Mouse (Mus musculus): ENCODE data around the gene Itprip. TPM values are rescaled to one million over a fixed set of nuclear protein-coding genes. Genes with fewer than 3 reads are reported as not detected.

The Itprip gene
- total RNA-seq, 1 experiment, result 7.2 TPM

- peaks cover 0 to 2% of the 10 kb centered on the region in 2 experiments; a peak in 1 of 4 replicates for H3K4me1 ChIP-seq (ENCODE audit: control insufficient read depth in 2 of 2, insufficient read depth in 2 of 2, low read length in 2 of 2, poor library complexity in 1 of 2)
- no peak for DNase-seq (ENCODE audit: low read depth, low spot score)
- peak; percentile 29; the same call in 1 of the 2 replicates for TF ChIP-seq ZC3H11A (IDR thresholded peaks at IDR 0.05; ENCODE audit: borderline replicate concordance, low read depth, low read length)
- no peak for TF ChIP-seq HCFC1 (IDR thresholded peaks at IDR 0.05; ENCODE audit: borderline replicate concordance, insufficient read depth, low read length)
- in situ Hi-C loops (cut with MboI; ENCODE audit: low sequenced_read_pairs in 2 of 2, unreplicated experiment in 2 of 2), result no loop called here
- no peak overlapping the region for H3K27ac ChIP-seq (ENCODE audit: insufficient read depth, low read depth, low read length, poor library complexity, severe bottlenecking)
- H3K9ac ChIP-seq (ENCODE audit: insufficient read depth, low read depth, low read length, poor library complexity, severe bottlenecking), result no peak overlapping the region
- no peaks in the 10 kb centered on the region for H3K36me3 ChIP-seq (ENCODE audit: control insufficient read depth, insufficient read depth, low read length, poor library complexity, severe bottlenecking)
- H3K4me3 ChIP-seq (ENCODE audit: insufficient read depth in 1 of 2, low read depth in 1 of 2, low read length in 2 of 2, poor library complexity in 1 of 2, severe bottlenecking in 1 of 2), result no peak overlapping the region
- H3K9me3 ChIP-seq (ENCODE audit: control insufficient read depth, insufficient read depth, low read depth, low read length), result no peaks in the 10 kb centered on the region
Observed at GRCm38 (mm10) chr19:47931982-47932638, 13.0 kb upstream of the Itprip start.

- TF ChIP-seq CHD2 (IDR thresholded peaks at IDR 0.05; ENCODE audit: low read depth, low read length), result no peak
- TF ChIP-seq HCFC1 (IDR thresholded peaks at IDR 0.05; ENCODE audit: borderline replicate concordance, insufficient read depth, low read length), result no peak
- TF ChIP-seq MAFK (IDR thresholded peaks at IDR 0.05; ENCODE audit: insufficient read depth, low read depth, low read length), result no peak
- TF ChIP-seq ZNF384 (IDR thresholded peaks at IDR 0.05; ENCODE audit: low read depth, low read length), result no peak
- TF ChIP-seq ZC3H11A (IDR thresholded peaks at IDR 0.05; ENCODE audit: borderline replicate concordance, low read depth, low read length), result no peak
Observed at GRCm38 (mm10) chr19:47929043-47929442, 9.9 kb upstream of the Itprip start.

GRCm38 (mm10) chr19:47927032-47927431 lies 7.9 kb upstream of the Itprip start:
- Histone ChIP-seq H3K4me3 (ENCODE audit: insufficient read depth in 1 of 2, low read depth in 1 of 2, low read length in 2 of 2, poor library complexity in 1 of 2, severe bottlenecking in 1 of 2) (no peak overlapping the region), H3K4me1 (ENCODE audit: control insufficient read depth in 2 of 2, insufficient read depth in 2 of 2, low read length in 2 of 2, poor library complexity in 1 of 2) (no peaks in the 10 kb centered on the region), H3K9ac (ENCODE audit: insufficient read depth, low read depth, low read length, poor library complexity, severe bottlenecking) (no peak overlapping the region), H3K9me3 (ENCODE audit: control insufficient read depth, insufficient read depth, low read depth, low read length) (no peaks in the 10 kb centered on the region), H3K36me3 (ENCODE audit: control insufficient read depth, insufficient read depth, low read length, poor library complexity, severe bottlenecking) (no peaks in the 10 kb centered on the region), H3K27ac (ENCODE audit: insufficient read depth, low read depth, low read length, poor library complexity, severe bottlenecking) (no peak overlapping the region)
- in situ Hi-C loops (cut with MboI; ENCODE audit: low sequenced_read_pairs in 2 of 2, unreplicated experiment in 2 of 2), result loop anchor here in 1 of 2 experiments (5.0 kb wide), 1 partner anchor 45 kb away; no protein-coding TSS in a partner anchor
- TF ChIP-seq ZNF384 (IDR thresholded peaks at IDR 0.05; ENCODE audit: low read depth, low read length), result no peak
- no peak for TF ChIP-seq HCFC1 (IDR thresholded peaks at IDR 0.05; ENCODE audit: borderline replicate concordance, insufficient read depth, low read length)
- TF ChIP-seq MAFK (IDR thresholded peaks at IDR 0.05; ENCODE audit: insufficient read depth, low read depth, low read length), result no peak
- TF ChIP-seq ZC3H11A (IDR thresholded peaks at IDR 0.05; ENCODE audit: borderline replicate concordance, low read depth, low read length), result no peak
- no peak for TF ChIP-seq CHD2 (IDR thresholded peaks at IDR 0.05; ENCODE audit: low read depth, low read length)
- DNase-seq (ENCODE audit: low read depth, low spot score), result no peak

More at GRCm38 (mm10) chr19:47929043-47929442, 9.9 kb upstream of the Itprip start:
- Histone ChIP-seq H3K9me3 (ENCODE audit: control insufficient read depth, insufficient read depth, low read depth, low read length) (no peaks in the 10 kb centered on the region), H3K4me3 (ENCODE audit: insufficient read depth in 1 of 2, low read depth in 1 of 2, low read length in 2 of 2, poor library complexity in 1 of 2, severe bottlenecking in 1 of 2) (no peak overlapping the region), H3K36me3 (ENCODE audit: control insufficient read depth, insufficient read depth, low read length, poor library complexity, severe bottlenecking) (no peaks in the 10 kb centered on the region), H3K4me1 (ENCODE audit: control insufficient read depth in 2 of 2, insufficient read depth in 2 of 2, low read length in 2 of 2, poor library complexity in 1 of 2) (no peaks in the 10 kb centered on the region), H3K9ac (ENCODE audit: insufficient read depth, low read depth, low read length, poor library complexity, severe bottlenecking) (no peak overlapping the region), H3K27ac (ENCODE audit: insufficient read depth, low read depth, low read length, poor library complexity, severe bottlenecking) (no peak overlapping the region)
- in situ Hi-C loops (cut with MboI; ENCODE audit: low sequenced_read_pairs in 2 of 2, unreplicated experiment in 2 of 2), result loop anchor here in 1 of 2 experiments (5.0 kb wide), 1 partner anchor 47 kb away; no protein-coding TSS in a partner anchor
- no peak for DNase-seq (ENCODE audit: low read depth, low spot score)

- no peak for DNase-seq (ENCODE audit: low read depth, low spot score)
- TF ChIP-seq MAFK (IDR thresholded peaks at IDR 0.05; ENCODE audit: insufficient read depth, low read depth, low read length), result no peak
- TF ChIP-seq ZC3H11A (IDR thresholded peaks at IDR 0.05; ENCODE audit: borderline replicate concordance, low read depth, low read length), result no peak
- no peak for TF ChIP-seq CHD2 (IDR thresholded peaks at IDR 0.05; ENCODE audit: low read depth, low read length)
- no peak for TF ChIP-seq HCFC1 (IDR thresholded peaks at IDR 0.05; ENCODE audit: borderline replicate concordance, insufficient read depth, low read length)
- TF ChIP-seq ZNF384 (IDR thresholded peaks at IDR 0.05; ENCODE audit: low read depth, low read length), result no peak
- H3K36me3 ChIP-seq (ENCODE audit: control insufficient read depth, insufficient read depth, low read length, poor library complexity, severe bottlenecking), result no peaks in the 10 kb centered on the region
- no peaks in the 10 kb centered on the region for H3K4me1 ChIP-seq (ENCODE audit: control insufficient read depth in 2 of 2, insufficient read depth in 2 of 2, low read length in 2 of 2, poor library complexity in 1 of 2)
- H3K4me3 ChIP-seq (ENCODE audit: insufficient read depth in 1 of 2, low read depth in 1 of 2, low read length in 2 of 2, poor library complexity in 1 of 2, severe bottlenecking in 1 of 2), result no peak overlapping the region
- H3K27ac ChIP-seq (ENCODE audit: insufficient read depth, low read depth, low read length, poor library complexity, severe bottlenecking), result no peak overlapping the region
- in situ Hi-C loops (cut with MboI; ENCODE audit: low sequenced_read_pairs in 2 of 2, unreplicated experiment in 2 of 2), result loop anchor here in 1 of 2 experiments (5.0 kb wide), 1 partner anchor 44 kb away; no protein-coding TSS in a partner anchor
- no peak overlapping the region for H3K9ac ChIP-seq (ENCODE audit: insufficient read depth, low read depth, low read length, poor library complexity, severe bottlenecking)
- H3K9me3 ChIP-seq (ENCODE audit: control insufficient read depth, insufficient read depth, low read depth, low read length), result no peaks in the 10 kb centered on the region
Observed at GRCm38 (mm10) chr19:47925819-47926218, 6.7 kb upstream of the Itprip start.
